Mouse (Mus musculus) embryonic fibroblast, embryonic 13.5 days (primary cell): ENCODE measurements around the gene Fmo2.

Experiments used
- CTCF ChIP-seq: IDR thresholded peaks from 2 replicates; pipeline ENCODE4 v1.5.1; 2011; ENCODE audit warnings: mild to moderate bottlenecking, control low read depth, low read length, moderate library complexity, borderline replicate concordance; ENCODE audit not compliant: insufficient read depth
- POLR2A ChIP-seq: IDR thresholded peaks from 2 replicates; pipeline ENCODE4 v1.6.1; 2011; ENCODE audit warnings: low read depth, mild to moderate bottlenecking, control low read depth, low read length, moderate library complexity

- TF ChIP-seq CTCF (no peak), POLR2A (no peak)
Measured at GRCm38 (mm10) chr1:162938696-162939351, 40.3 kb upstream of the Fmo2 start.
